ENCODE assay signal across 12 mouse cellular contexts in genomic region chr13:52015496-52015895, GRCm38 (mm10).
DNase-seq lines count a peak whose midpoint lies in the region; ATAC-seq and TF ChIP-seq lines count a peak whose summit lies in the region.
"Had no signal": no experiment of that assay in that cellular context is flagged by ENCODE, and none has a peak within 500 bp of the region (broad histone marks: within the 10 kb centered on the region; RNA-seq: fewer than 3 reads in every experiment).

No protein-coding gene starts in this region.

- no peak for TF ChIP-seq EP300 in stomach, postnatal 0 days (optimal IDR thresholded peaks at IDR 0.05)

- no peak overlapping the region for H3K9ac ChIP-seq in stomach, embryonic 14.5 days (replicated peaks; ENCODE audit: low read depth, low read length)
- no peak overlapping the region for H3K9ac ChIP-seq in stomach, postnatal 0 days (ENCODE audit: low read length)
- H3K9ac ChIP-seq in hindbrain, embryonic 11.5 days (ENCODE audit: low read depth, low read length) = no peak overlapping the region
- no peak overlapping the region for H3K9ac ChIP-seq in stomach, embryonic 16.5 days (ENCODE audit: low read length)

- no peaks in the 10 kb centered on the region for H3K27me3 ChIP-seq in stomach, embryonic 14.5 days (ENCODE audit: control insufficient read depth, insufficient read depth, low read length)
- H3K27me3 ChIP-seq in stomach, postnatal 0 days (ENCODE audit: control insufficient read depth, insufficient read depth, low read length) = no peaks in the 10 kb centered on the region
- no peaks in the 10 kb centered on the region for H3K27me3 ChIP-seq in hindbrain, embryonic 11.5 days (ENCODE audit: control insufficient read depth, insufficient read depth, low read length)
- peaks cover 48% of the 10 kb centered on the region for H3K27me3 ChIP-seq in midbrain, embryonic 10.5 days (ENCODE audit: low read depth, poor library complexity, severe bottlenecking)
- no peaks in the 10 kb centered on the region for H3K27me3 ChIP-seq in stomach, embryonic 16.5 days (ENCODE audit: control insufficient read depth, insufficient read depth, low read length)

- no peak overlapping the region for H3K4me3 ChIP-seq in stomach, embryonic 14.5 days (ENCODE audit: low read depth, low read length)
- H3K4me3 ChIP-seq in stomach, postnatal 0 days (ENCODE audit: low read depth, low read length) = no peak overlapping the region
- H3K4me3 ChIP-seq in hindbrain, embryonic 11.5 days (ENCODE audit: low read depth, low read length) = no peak overlapping the region
- peak overlapping the region; percentile 16; the same call in 1 of the 2 replicates for H3K4me3 ChIP-seq in midbrain, embryonic 10.5 days
- no peak overlapping the region for H3K4me3 ChIP-seq in stomach, embryonic 16.5 days (replicated peaks; ENCODE audit: low read length)

- DNase-seq in stomach, postnatal 0 days (ENCODE audit: low spot score) = no peak
- DNase-seq in hindbrain, embryonic 11.5 days (ENCODE audit: low spot score) = peak; percentile 64
- DNase-seq in midbrain, embryonic 10.5 days (ENCODE audit: low spot score) = peak; percentile 45
- DNase-seq in ovary, postnatal 14 days (ENCODE audit: low spot score) = no peak
- DNase-seq in lung, postnatal 36 days = no peak
- no peak for DNase-seq in urinary bladder, postnatal 14 days (ENCODE audit: low spot score)
- DNase-seq: cerebellum, postnatal 36 days; gastrocnemius, postnatal 14 days; kidney, postnatal 10 days; lung, postnatal 4 days had no signal

- 29% methylated on average over 5 of the region's 5 CpGs for WGBS in stomach, embryonic 14.5 days
- WGBS in stomach, postnatal 0 days = 45% methylated on average over 5 of the region's 5 CpGs
- WGBS in hindbrain, embryonic 11.5 days = 15% methylated on average over 5 of the region's 5 CpGs
- WGBS in midbrain, embryonic 10.5 days = 5% methylated on average over 5 of the region's 5 CpGs
- WGBS in stomach, embryonic 16.5 days = 32% methylated on average over 5 of the region's 5 CpGs

- H3K4me2 ChIP-seq in stomach, embryonic 14.5 days (replicated peaks; ENCODE audit: low read depth, low read length) = no peak overlapping the region
- H3K4me2 ChIP-seq in stomach, postnatal 0 days (replicated peaks; ENCODE audit: low read depth) = no peak overlapping the region
- no peak overlapping the region for H3K4me2 ChIP-seq in hindbrain, embryonic 11.5 days (replicated peaks; ENCODE audit: low read depth, low read length)
- H3K4me2 ChIP-seq in stomach, embryonic 16.5 days (ENCODE audit: low read depth, low read length) = no peak overlapping the region

- H3K36me3 ChIP-seq in stomach, embryonic 14.5 days (ENCODE audit: control insufficient read depth, insufficient read depth, low read length) = no peaks in the 10 kb centered on the region
- H3K36me3 ChIP-seq in stomach, postnatal 0 days (ENCODE audit: control insufficient read depth, insufficient read depth, low read length) = no peaks in the 10 kb centered on the region
- no peaks in the 10 kb centered on the region for H3K36me3 ChIP-seq in hindbrain, embryonic 11.5 days (ENCODE audit: control insufficient read depth, insufficient read depth, low read length)
- no peaks in the 10 kb centered on the region for H3K36me3 ChIP-seq in midbrain, embryonic 10.5 days
- no peaks in the 10 kb centered on the region for H3K36me3 ChIP-seq in stomach, embryonic 16.5 days (ENCODE audit: control insufficient read depth, insufficient read depth, low read length)

- H3K9me3 ChIP-seq in stomach, embryonic 14.5 days (ENCODE audit: control insufficient read depth, low read depth, low read length) = no peaks in the 10 kb centered on the region
- no peaks in the 10 kb centered on the region for H3K9me3 ChIP-seq in stomach, postnatal 0 days (ENCODE audit: control insufficient read depth, low read length)
- H3K9me3 ChIP-seq in hindbrain, embryonic 11.5 days (ENCODE audit: control insufficient read depth, low read length) = no peaks in the 10 kb centered on the region
- H3K9me3 ChIP-seq in midbrain, embryonic 10.5 days (replicated peaks) = no peaks in the 10 kb centered on the region
- H3K9me3 ChIP-seq in stomach, embryonic 16.5 days (replicated peaks; ENCODE audit: control insufficient read depth, low read length) = no peaks in the 10 kb centered on the region

- peaks cover 14% of the 10 kb centered on the region for H3K4me1 ChIP-seq in stomach, embryonic 14.5 days (ENCODE audit: control insufficient read depth, insufficient read depth, low read length)
- no peaks in the 10 kb centered on the region for H3K4me1 ChIP-seq in stomach, postnatal 0 days (replicated peaks; ENCODE audit: control insufficient read depth, insufficient read depth)
- H3K4me1 ChIP-seq in hindbrain, embryonic 11.5 days (replicated peaks; ENCODE audit: control insufficient read depth, insufficient read depth, low read length) = peaks cover 5% of the 10 kb centered on the region; the same call in 1 of the 2 replicates
- peaks cover 43% of the 10 kb centered on the region for H3K4me1 ChIP-seq in midbrain, embryonic 10.5 days
- H3K4me1 ChIP-seq in stomach, embryonic 16.5 days (ENCODE audit: control insufficient read depth, insufficient read depth, low read length) = peaks cover 13% of the 10 kb centered on the region

- no peak for ATAC-seq in stomach, embryonic 14.5 days (ENCODE audit: insufficient number of reproducible peaks, insufficient read depth, low FRiP score, low read depth)
- ATAC-seq in stomach, postnatal 0 days (ENCODE audit: low FRiP score, low TSS enrichment) = no peak
- ATAC-seq in hindbrain, embryonic 11.5 days (ENCODE audit: low FRiP score) = peak; percentile 67; the same call in 1 of the 2 replicates
- no peak for ATAC-seq in stomach, embryonic 16.5 days (ENCODE audit: insufficient read depth, low FRiP score)

- 0 out of 2 replicates have a peak overlapping the region, but pooled peaks have one; percentile 11 for H3K27ac ChIP-seq in stomach, embryonic 14.5 days (ENCODE audit: low read length)
- H3K27ac ChIP-seq in stomach, postnatal 0 days (replicated peaks) = no peak overlapping the region
- H3K27ac ChIP-seq in hindbrain, embryonic 11.5 days (ENCODE audit: low read depth, low read length) = peak overlapping the region; percentile 63
- H3K27ac ChIP-seq in midbrain, embryonic 10.5 days (replicated peaks) = peak overlapping the region; percentile 72
- peak overlapping the region; percentile 68 for H3K27ac ChIP-seq in stomach, embryonic 16.5 days (ENCODE audit: low read length)

- TF ChIP-seq CTCF in stomach, postnatal 0 days (IDR thresholded peaks at IDR 0.05; ENCODE audit: low read depth) = no peak

Comparison
In these comparisons a context has a peak if more than half of its experiments do, and no peak if none do; other contexts are left out.
1. DNase-seq: peak in hindbrain, embryonic 11.5 days (single experiment) and midbrain, embryonic 10.5 days (single experiment); none in stomach, postnatal 0 days (single experiment), ovary, postnatal 14 days (single experiment), lung, postnatal 36 days (single experiment) and urinary bladder, postnatal 14 days (single experiment).